Mouse (Mus musculus) granulocyte monocyte progenitor cell, adult 5-6 weeks (primary cell): ENCODE results near the gene Arid3a. TPM values are rescaled to one million over a fixed set of nuclear protein-coding genes. Genes with fewer than 3 reads are reported as not detected.

Experiments
- ATAC-seq: replicated peaks from 2 replicates; pipeline ENCODE4 v1.8.0; 2016; ENCODE audit warnings: mild to moderate bottlenecking, moderate TSS enrichment, inconsistent platforms; ENCODE audit not compliant: poor library complexity, severe bottlenecking
- total RNA-seq, 2 experiments: library from RNA; stranded (forward) in 1 of 2; stranded (reverse) in 1 of 2; fragments of 200-712, 200-1000 nt in 1 of 2; fragments of >200 nt in 1 of 2; fragmentation: Nextera tagmentation in 1 of 2; gene quantifications; 2 replicates each; pipeline ENCODE4 v1.2.3; 2014 to 2017

Arid3a gene
- total RNA-seq, 2 experiments from 2014 or later: 21.2 to 36.7 TPM

DNA sequence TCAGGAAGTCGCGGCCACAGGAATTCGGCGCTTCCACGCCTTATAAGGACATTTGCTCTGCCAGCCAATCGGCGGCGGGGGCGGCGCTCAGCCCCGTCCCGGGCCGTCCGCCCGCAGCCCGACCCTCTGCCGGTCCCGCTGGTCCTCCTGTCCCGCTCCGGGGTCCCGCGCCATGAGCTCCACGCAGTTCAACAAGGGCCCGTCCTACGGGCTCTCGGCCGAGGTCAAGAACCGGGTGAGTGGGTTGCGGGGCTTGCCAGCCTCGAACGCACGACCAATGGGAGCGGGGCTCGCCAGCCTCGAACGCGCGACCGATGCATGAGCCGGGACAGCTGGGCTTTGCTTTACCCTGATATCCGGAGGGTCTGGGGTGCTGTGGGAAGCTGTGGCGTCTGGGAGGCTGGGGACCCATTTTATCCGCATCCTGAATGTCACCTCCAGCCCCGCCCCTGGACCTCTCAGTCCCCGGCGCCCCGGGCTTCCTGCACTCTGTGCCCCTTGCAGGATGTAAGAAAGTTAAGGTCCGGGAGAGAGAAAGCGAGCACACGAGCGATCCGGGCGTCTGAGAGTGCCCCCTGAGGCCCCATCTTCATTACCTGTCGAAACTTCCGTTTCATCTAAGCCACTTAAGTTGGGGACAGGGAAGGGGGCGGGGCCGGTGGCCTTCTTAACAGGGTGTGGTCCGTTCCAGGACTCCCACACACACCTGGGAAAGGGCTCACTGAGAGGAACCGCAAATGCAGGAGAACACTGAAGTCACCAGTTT lies 61.8 kb downstream of the Arid3a start, which contains the start of gene Cnn2:
TSS of gene Cnn2 (plus strand) at position 79 of the 766 bp plus-strand sequence.
- 0 out of 2 replicates have a peak, but pooled peaks have one; percentile 1 for ATAC-seq

DNA sequence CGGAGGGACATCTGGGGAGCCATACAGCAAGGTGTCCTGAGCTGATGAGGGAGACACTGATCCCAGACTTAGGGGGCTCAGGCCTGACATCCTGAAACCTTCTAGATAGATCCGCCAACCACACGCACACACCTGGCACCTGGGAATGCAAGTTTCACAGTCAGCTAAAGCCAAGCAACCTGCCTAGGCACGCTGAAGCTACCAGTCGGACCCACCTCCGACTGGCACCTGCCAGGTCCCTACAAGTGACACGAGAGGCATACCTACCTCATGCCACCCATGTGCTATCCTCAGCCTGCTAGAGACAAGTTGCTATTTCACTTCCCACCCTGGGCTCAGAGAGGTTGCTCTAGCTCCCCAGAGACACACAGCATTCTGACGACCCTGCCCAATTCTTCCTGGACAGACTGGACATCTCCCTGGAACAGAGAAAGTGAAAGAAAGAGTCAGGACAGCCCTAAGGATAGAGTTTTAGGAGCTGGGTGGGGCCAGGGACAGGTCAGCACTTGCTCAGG lies 62.5 kb downstream of the Arid3a start:
- no peak for ATAC-seq

DNA sequence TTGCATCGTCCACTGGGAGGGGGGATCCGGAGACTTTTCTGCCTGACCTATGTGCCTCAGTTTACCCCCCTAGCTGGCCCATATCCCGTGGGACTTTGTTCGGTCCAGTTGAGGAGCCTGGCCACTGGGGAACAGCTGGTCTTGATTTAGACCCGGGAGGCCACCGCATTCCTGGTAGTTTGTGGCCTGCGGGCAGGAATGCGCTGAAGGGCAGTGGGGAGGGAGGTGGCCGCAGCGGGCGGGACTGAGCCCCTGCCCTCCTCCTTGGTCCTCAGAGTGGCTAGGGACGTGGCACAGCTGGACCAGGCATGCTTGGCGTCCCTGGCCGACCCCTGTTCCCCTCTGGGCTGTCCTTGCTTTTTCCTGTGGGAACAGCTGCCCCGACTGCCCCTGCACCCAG lies 63.0 kb downstream of the Arid3a start:
- ATAC-seq: no peak

DNA sequence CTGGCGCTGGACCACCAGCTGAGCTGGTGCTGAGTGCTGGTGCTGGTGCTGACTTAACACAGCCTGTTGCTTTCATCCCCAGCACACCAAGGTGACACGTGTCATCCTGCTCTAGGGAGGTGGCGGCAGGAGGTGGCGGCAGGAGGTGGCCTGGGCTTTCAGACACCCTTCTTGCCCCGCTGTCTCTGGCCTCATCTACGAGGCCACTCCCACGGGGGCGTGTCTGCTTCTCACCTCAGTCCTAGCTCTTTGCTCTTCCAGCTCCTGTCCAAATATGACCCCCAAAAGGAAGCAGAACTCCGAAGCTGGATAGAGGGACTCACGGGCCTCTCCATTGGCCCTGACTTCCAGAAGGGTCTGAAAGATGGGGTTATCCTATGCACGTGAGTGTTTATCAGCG lies 64.3 kb downstream of the Arid3a start:
- no peak for ATAC-seq

DNA sequence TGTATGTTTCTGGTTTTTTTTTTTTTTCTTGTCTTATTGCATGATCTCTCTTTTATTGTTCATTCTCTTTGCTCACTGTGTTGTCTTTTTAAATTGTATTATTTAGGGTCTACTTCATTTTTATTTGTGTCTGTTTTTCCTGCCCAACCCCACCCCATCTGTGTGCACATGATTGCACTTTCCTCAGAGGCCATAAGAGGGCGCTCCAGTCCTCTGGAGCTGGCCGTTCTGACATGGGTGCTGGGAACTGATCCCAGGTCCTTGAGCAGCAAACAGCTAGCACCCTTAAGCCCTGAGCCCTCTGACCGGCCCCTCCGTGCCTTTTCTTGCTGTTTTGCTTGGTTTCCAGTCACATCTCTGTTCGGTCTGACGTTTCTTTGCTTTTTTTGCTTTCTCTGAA lies 64.7 kb downstream of the Arid3a start:
- no peak for ATAC-seq

DNA sequence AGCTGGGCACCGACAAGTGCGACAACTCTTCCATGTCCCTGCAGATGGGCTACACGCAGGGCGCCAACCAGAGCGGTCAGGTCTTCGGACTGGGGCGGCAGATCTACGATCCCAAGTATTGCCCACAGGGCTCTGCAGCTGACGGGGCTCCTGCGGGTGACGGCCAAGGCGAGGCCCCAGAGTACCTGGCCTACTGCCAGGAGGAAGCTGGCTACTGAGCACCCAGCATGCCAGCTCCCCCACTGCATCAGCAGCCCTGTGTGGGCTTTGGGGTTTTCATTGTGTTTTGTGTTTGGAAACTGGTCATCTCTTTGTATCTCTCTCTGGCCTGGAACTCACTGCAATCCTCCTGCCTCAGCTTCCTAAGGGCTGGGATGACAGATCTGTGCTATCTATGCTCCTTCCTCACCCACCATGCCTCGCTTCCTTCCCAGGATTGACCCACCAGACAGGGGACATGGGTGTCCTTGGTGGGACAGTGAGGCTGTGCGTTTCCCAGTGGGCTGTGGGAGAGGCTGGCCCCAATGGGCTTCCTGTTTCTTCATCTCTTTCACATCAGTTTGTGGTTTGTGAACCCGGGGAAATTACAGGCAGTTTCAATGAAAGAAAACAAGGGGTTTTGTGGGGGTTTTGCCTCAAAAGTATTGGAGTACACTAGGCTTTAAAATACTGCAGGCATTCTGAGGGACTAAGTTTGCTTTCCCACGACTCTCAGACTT lies 67.7 kb downstream of the Arid3a start:
- peak; percentile 63 for ATAC-seq

DNA sequence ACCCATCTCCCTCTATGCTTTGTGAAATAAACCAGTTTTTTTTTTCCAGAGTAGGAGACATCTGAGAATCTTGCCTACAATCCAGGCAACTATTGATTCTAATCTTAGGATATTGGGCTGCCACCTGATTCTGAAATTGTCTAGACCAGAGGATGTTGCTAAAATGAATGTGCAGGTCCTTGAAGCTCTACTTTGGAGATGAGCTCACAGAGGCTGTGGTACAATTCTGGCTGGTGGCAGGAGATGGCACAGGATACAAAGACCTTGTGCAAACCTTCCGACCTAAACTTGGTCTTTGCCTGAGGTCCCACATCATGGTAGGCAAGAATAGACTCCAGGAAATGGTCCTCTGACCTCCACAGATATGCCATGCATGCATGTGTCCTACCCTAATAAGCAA lies 68.8 kb downstream of the Arid3a start:
- ATAC-seq: no peak

DNA sequence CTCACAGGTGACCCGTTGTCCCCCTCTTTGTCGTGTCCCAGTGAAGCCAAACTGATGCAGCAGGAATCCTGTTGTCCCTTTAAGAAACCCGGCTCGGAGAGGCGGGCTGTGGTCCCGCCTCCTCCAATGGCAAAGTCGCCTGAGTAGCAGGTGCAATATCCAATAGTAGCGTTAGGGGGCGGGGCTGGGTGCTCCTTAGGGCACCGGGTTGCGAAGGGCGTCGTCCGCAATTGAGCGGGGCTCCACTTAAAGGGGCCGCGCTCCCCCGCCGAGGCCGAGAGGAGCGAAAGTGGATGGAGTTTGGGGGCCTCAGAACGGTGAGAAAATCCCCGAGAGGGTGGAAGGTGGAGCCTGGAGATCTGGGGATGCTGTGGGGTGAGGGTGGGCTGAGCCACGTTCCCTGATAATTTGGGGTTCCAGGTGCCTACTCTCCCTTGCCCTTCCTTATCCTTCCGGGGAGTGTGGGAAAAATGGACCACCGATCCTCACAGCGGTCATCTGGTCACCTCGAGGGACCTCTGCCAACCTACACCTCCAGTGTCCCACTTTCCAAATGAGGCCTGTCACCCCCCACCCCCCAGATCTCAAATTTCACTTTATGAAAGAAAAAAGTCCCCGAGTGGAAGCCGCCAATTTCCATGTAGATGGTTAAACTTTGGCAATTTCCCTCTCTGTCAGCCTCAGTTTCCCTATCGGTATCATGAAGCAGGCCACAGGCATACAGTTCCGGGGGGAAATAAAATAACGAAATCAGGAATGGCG lies 69.6 kb downstream of the Arid3a start, which contains the start of gene Abca7:
TSS of gene Abca7 (plus strand) at position 223 of the 762 bp plus-strand sequence.
- ATAC-seq: peak; percentile 75

DNA sequence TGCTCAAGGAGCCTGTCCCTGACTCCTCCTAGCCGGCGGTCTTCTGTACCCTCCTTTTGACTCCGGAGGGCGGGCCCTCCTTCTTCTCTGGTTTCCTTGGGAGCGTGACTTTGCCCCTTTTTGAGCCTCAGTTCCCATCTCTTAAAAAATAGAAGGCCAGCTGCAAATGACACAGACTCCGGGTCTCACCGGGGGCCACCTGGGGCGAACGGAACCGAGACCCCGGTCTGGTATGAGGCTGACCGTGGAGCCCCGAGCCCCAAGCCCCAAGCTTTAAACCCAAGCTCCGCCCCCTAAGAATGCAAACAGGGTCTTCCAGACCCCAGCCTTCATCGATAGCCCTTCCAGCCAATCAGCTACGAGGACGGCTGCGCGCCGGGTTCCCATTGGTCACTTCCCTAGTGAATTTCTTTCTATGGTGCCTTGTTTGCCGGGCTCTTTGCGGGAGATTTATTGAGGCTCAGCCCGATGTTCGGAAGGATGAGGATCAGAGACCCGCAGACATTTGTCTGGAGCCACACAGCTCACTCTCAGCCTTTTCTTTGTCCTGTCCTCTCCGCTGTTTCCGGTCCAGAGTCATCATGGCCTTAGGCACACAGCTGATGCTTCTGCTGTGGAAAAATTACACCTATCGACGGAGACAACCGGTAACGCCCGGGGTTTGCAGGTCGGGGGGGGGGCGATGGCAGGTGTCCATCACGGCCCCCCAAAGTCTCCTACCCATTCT lies 70.4 kb downstream of the Arid3a start:
- peak; percentile 42 for ATAC-seq

DNA sequence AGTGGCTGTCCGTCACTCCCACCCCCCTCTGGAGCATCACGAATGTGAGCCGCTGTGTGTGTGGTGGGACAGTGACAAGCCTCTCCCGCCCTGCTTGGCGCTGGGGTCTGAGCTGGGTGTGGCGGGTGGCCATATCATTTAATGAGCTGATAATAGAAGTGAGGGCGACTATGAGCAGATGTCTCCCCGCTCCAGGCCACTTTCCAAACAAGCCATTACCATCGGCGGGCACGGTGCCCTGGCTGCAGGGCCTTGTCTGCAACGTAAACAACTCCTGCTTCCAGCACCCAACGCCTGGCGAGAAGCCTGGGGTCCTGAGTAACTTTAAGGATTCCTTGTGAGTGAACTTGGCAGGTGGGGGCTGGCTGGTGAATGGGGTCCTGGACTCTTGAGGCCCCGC lies 71.0 kb downstream of the Arid3a start:
- ATAC-seq: no peak

DNA sequence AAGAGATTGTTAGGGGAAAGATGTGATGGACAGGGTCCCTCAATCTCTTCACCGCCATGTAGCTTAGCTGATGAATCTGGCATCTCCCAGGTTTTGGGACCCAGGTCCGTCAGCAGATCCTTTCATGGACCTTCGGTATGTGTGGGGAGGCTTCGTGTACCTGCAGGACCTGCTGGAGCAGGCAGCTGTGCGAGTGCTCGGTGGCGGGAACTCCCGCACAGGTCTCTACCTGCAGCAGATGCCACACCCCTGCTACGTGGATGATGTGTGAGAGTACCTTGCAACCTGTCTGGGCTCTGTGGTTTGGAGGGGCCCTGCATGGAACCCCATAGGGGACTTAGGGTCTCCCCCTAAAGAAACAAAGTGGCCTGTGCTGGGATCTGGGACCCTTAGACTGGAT lies 75.1 kb downstream of the Arid3a start:
- no peak for ATAC-seq

DNA sequence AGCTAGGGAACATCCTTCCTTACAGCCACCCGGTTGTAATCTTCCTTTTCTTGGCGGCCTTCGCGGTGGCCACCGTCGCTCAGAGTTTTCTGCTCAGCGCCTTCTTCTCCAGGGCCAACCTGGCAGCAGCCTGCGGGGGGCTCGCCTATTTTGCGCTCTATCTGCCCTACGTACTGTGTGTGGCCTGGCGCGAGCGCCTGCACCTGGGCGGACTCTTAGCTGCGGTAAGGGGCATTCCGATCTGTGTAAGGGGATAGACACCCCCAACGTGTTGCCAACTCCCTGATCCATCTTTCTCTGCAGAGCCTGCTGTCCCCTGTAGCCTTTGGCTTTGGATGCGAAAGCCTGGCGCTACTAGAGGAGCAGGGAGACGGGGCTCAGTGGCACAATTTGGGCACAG lies 76.0 kb downstream of the Arid3a start:
- no peak for ATAC-seq

DNA sequence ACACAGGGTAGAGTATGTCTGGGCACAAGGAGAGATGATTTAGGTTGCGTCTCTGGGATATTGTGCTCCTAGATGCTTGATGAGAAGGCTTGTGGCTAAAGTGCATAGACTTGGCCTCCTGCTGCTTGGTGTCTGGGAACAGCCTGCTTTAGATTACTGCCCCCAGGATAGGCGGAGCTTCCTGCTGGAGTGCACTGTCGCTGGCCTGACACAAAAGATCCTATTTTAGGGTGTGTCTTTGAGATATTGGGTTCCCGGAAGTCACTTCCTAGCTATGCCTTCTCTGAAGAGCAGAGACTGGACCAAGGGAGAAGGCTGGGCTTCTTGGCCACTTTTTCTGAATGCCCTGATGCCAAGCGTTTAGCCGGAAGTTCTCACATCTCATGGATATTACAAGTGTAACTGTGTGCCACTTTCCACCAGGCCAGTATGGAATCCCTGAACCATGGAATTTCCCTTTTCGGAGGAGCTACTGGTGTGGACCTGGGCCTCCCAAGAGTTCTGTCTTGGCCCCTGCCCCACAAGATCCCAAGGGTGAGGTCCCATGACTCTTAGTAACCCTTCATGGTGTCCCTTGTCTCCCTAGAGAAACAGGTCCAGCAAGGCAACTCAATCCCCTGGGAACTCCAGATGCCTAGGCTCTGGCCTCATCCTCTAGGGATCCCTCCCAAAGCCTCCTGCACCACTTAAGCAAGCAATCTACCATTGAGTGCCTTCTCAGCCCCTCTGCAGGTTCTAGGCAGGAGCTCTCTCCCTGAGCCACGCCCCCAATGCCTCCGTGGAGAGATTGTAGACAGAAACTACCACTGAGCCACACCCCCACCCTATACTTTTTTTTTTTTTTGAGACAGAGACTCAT lies 76.8 kb downstream of the Arid3a start:
- ATAC-seq: no peak

DNA sequence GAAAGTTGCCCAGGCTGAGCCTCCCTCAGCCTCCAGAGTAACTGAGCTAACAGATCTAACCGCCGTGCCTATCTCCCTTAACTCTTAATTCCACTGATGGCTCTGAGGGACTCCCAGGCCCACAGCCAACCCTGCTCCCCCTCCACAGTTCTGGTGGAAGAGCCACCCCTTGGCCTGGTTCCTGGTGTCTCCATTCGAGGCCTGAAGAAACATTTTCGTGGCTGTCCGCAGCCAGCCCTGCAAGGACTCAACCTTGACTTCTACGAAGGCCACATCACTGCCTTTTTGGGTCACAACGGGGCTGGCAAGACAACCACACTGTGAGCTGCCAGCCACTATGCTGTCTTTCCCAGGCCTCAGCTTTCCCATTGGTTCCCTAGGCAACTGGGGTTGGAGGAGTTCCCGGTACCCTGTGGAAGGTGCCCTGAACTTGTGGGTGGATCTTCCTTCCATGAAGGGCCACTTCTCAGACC lies 77.4 kb downstream of the Arid3a start:
- ATAC-seq: no peak

Other genes starting within 250 kb of the Arid3a start
Only the 30 nearest of the 35 such genes appear.
- 0.28 TPM in 1 of 2 replicates, not detected in the other for gene Hcn2, start 210.4 kb upstream of the Arid3a start, total RNA-seq (2014; fragmentation: Nextera tagmentation)
- 0.39 TPM in 1 of 2 replicates, not detected in the other for gene Hcn2, start 210.4 kb upstream of the Arid3a start, total RNA-seq (2017)
- 28.6 and 56.2 TPM in 2 replicates for gene Polrmt, start 180.5 kb upstream of the Arid3a start, total RNA-seq (2014; fragmentation: Nextera tagmentation)
- gene Polrmt, start 180.5 kb upstream of the Arid3a start, total RNA-seq (2017): 12.7 and 14.0 TPM in 2 replicates
- gene Fgf22, start 172.0 kb upstream of the Arid3a start, total RNA-seq (2014; fragmentation: Nextera tagmentation): not detected in 2 replicates
- not detected in 2 replicates for gene Fgf22, start 172.0 kb upstream of the Arid3a start, total RNA-seq (2017)
- 32.1 and 64.5 TPM in 2 replicates for gene Rnf126, start 160.1 kb upstream of the Arid3a start, total RNA-seq (2014; fragmentation: Nextera tagmentation)
- gene Rnf126, start 160.1 kb upstream of the Arid3a start, total RNA-seq (2017): 17.3 and 28.2 TPM in 2 replicates
- gene Fstl3, start 149.8 kb upstream of the Arid3a start, total RNA-seq (2014; fragmentation: Nextera tagmentation): 4.6 TPM in 1 of 2 replicates, not detected in the other
- gene Fstl3, start 149.8 kb upstream of the Arid3a start, total RNA-seq (2017): 0.62 and 1.4 TPM in 2 replicates
- 172 and 215 TPM in 2 replicates for gene Prss57, start 136.1 kb upstream of the Arid3a start, total RNA-seq (2014; fragmentation: Nextera tagmentation)
- gene Prss57, start 136.1 kb upstream of the Arid3a start, total RNA-seq (2017): 77.4 and 86.7 TPM in 2 replicates
- 80.1 and 110 TPM in 2 replicates for gene Palm, start 133.5 kb upstream of the Arid3a start, total RNA-seq (2014; fragmentation: Nextera tagmentation)
- gene Palm, start 133.5 kb upstream of the Arid3a start, total RNA-seq (2017): 35.6 and 48.6 TPM in 2 replicates
- 0.34 TPM in 1 of 2 replicates, not detected in the other for gene Misp, start 106.1 kb upstream of the Arid3a start, total RNA-seq (2014; fragmentation: Nextera tagmentation)
- gene Misp, start 106.1 kb upstream of the Arid3a start, total RNA-seq (2017): 0.82 TPM in 1 of 2 replicates, not detected in the other
- 497 and 526 TPM in 2 replicates for gene Ptbp1, start 72.6 kb upstream of the Arid3a start, total RNA-seq (2014; fragmentation: Nextera tagmentation)
- 211 and 216 TPM in 2 replicates for gene Ptbp1, start 72.6 kb upstream of the Arid3a start, total RNA-seq (2017)
- gene Prtn3, start 52.6 kb upstream of the Arid3a start, total RNA-seq (2014; fragmentation: Nextera tagmentation): 2,258 and 3,780 TPM in 2 replicates
- gene Prtn3, start 52.6 kb upstream of the Arid3a start, total RNA-seq (2017): 1,097 and 1,536 TPM in 2 replicates
- 72.1 and 111 TPM in 2 replicates for gene Plppr3, start 52.4 kb upstream of the Arid3a start, total RNA-seq (2014; fragmentation: Nextera tagmentation)
- 91.6 and 112 TPM in 2 replicates for gene Plppr3, start 52.4 kb upstream of the Arid3a start, total RNA-seq (2017)
- 5,751 and 6,009 TPM in 2 replicates for gene Elane, start 40.8 kb upstream of the Arid3a start, total RNA-seq (2014; fragmentation: Nextera tagmentation)
- 2,814 and 3,772 TPM in 2 replicates for gene Elane, start 40.8 kb upstream of the Arid3a start, total RNA-seq (2017)
- gene Cfd, start 36.2 kb upstream of the Arid3a start, total RNA-seq (2014; fragmentation: Nextera tagmentation): 1.6 and 4.5 TPM in 2 replicates
- not detected in 2 replicates for gene Cfd, start 36.2 kb upstream of the Arid3a start, total RNA-seq (2017)
- 14.1 and 20.3 TPM in 2 replicates for gene Med16, start 18.1 kb upstream of the Arid3a start, total RNA-seq (2014; fragmentation: Nextera tagmentation)
- gene Med16, start 18.1 kb upstream of the Arid3a start, total RNA-seq (2017): 17.0 and 18.7 TPM in 2 replicates
- not detected in 2 replicates for gene Gm26602, start 16.2 kb upstream of the Arid3a start, total RNA-seq (2014; fragmentation: Nextera tagmentation)
- 0.98 TPM in 1 of 2 replicates, not detected in the other for gene Gm26602, start 16.2 kb upstream of the Arid3a start, total RNA-seq (2017)
- gene Kiss1r, start 10.1 kb upstream of the Arid3a start, total RNA-seq (2014; fragmentation: Nextera tagmentation): not detected in 2 replicates
- 0.26 TPM in 1 of 2 replicates, not detected in the other for gene Kiss1r, start 10.1 kb upstream of the Arid3a start, total RNA-seq (2017)
- gene R3hdm4, start 5.8 kb upstream of the Arid3a start, total RNA-seq (2014; fragmentation: Nextera tagmentation): 62.9 and 64.6 TPM in 2 replicates
- gene R3hdm4, start 5.8 kb upstream of the Arid3a start, total RNA-seq (2017): 39.1 and 40.4 TPM in 2 replicates
- 48.4 and 49.8 TPM in 2 replicates for gene Wdr18, start 33.1 kb downstream of the Arid3a start, total RNA-seq (2014; fragmentation: Nextera tagmentation)
- 24.6 and 28.2 TPM in 2 replicates for gene Wdr18, start 33.1 kb downstream of the Arid3a start, total RNA-seq (2017)
- gene Grin3b, start 43.7 kb downstream of the Arid3a start, total RNA-seq (2014; fragmentation: Nextera tagmentation): not detected in 2 replicates
- not detected in 2 replicates for gene Grin3b, start 43.7 kb downstream of the Arid3a start, total RNA-seq (2017)
- gene Tmem259, start 57.3 kb downstream of the Arid3a start, total RNA-seq (2014; fragmentation: Nextera tagmentation): 38.2 and 63.0 TPM in 2 replicates
- gene Tmem259, start 57.3 kb downstream of the Arid3a start, total RNA-seq (2017): 43.2 and 54.7 TPM in 2 replicates
- gene Cnn2, start 61.5 kb downstream of the Arid3a start, total RNA-seq (2014; fragmentation: Nextera tagmentation): 50.6 and 57.5 TPM in 2 replicates
- 72.7 and 89.8 TPM in 2 replicates for gene Cnn2, start 61.5 kb downstream of the Arid3a start, total RNA-seq (2017)
- 23.0 and 28.8 TPM in 2 replicates for gene Abca7, start 69.5 kb downstream of the Arid3a start, total RNA-seq (2014; fragmentation: Nextera tagmentation)
- gene Abca7, start 69.5 kb downstream of the Arid3a start, total RNA-seq (2017): 14.7 and 16.0 TPM in 2 replicates
- gene Arhgap45, start 89.6 kb downstream of the Arid3a start, total RNA-seq (2014; fragmentation: Nextera tagmentation): 109 and 133 TPM in 2 replicates
- 110 and 120 TPM in 2 replicates for gene Arhgap45, start 89.6 kb downstream of the Arid3a start, total RNA-seq (2017)
- gene Polr2e, start 112.8 kb downstream of the Arid3a start, total RNA-seq (2014; fragmentation: Nextera tagmentation): 96.6 and 105 TPM in 2 replicates
- gene Polr2e, start 112.8 kb downstream of the Arid3a start, total RNA-seq (2017): 79.7 and 86.7 TPM in 2 replicates
- gene Gpx4, start 120.1 kb downstream of the Arid3a start, total RNA-seq (2014; fragmentation: Nextera tagmentation): 278 and 280 TPM in 2 replicates
- 397 and 420 TPM in 2 replicates for gene Gpx4, start 120.1 kb downstream of the Arid3a start, total RNA-seq (2017)
- 42.4 and 43.6 TPM in 2 replicates for gene Sbno2, start 178.5 kb downstream of the Arid3a start, total RNA-seq (2014; fragmentation: Nextera tagmentation)
- gene Sbno2, start 178.5 kb downstream of the Arid3a start, total RNA-seq (2017): 18.0 and 24.5 TPM in 2 replicates
- 94.5 and 150 TPM in 2 replicates for gene Stk11, start 188.8 kb downstream of the Arid3a start, total RNA-seq (2014; fragmentation: Nextera tagmentation)
- 121 and 132 TPM in 2 replicates for gene Stk11, start 188.8 kb downstream of the Arid3a start, total RNA-seq (2017)
- 193 and 253 TPM in 2 replicates for gene Atp5d, start 211.6 kb downstream of the Arid3a start, total RNA-seq (2014; fragmentation: Nextera tagmentation)
- 47.4 and 49.6 TPM in 2 replicates for gene Atp5d, start 211.6 kb downstream of the Arid3a start, total RNA-seq (2017)
- gene Cbarp, start 213.8 kb downstream of the Arid3a start, total RNA-seq (2014; fragmentation: Nextera tagmentation): 0.73 and 5.3 TPM in 2 replicates
- 0.36 TPM in 1 of 2 replicates, not detected in the other for gene Cbarp, start 213.8 kb downstream of the Arid3a start, total RNA-seq (2017)
- gene Midn, start 221.2 kb downstream of the Arid3a start, total RNA-seq (2014; fragmentation: Nextera tagmentation): 26.7 and 36.8 TPM in 2 replicates
- gene Midn, start 221.2 kb downstream of the Arid3a start, total RNA-seq (2017): 10.0 and 17.4 TPM in 2 replicates